Mouse (Mus musculus) leukemia stem cell, adult 10-12 weeks (primary cell): ENCODE measurements around the gene Zfp772. TPM values are rescaled to one million over a fixed set of nuclear protein-coding genes. Genes with fewer than 3 reads are reported as not detected.

ENCODE experiments used
- polyA plus RNA-seq: library from polyadenylated mRNA; stranded (reverse); fragments of >175 nt; gene quantifications from 2 replicates; pipeline ENCODE4 v1.2.3, GENCODE M21; 2012; ENCODE audit warnings: low replicate concordance

Gene Zfp772
- polyA plus RNA-seq, result 0.11 TPM in 1 of 2 replicates, not detected in the other

GRCm38 (mm10) chr7:7209313-7210151, at the start of gene Zfp772:
Gene Zfp772, minus strand, starts transcription at chr7:7209998.

GRCm38 (mm10) chr7:7247228-7247627, 37.4 kb upstream of the Zfp772 start, which contains the start of gene Vmn2r29:
Gene Vmn2r29, minus strand, starts transcription at chr7:7247328.

DNA sequence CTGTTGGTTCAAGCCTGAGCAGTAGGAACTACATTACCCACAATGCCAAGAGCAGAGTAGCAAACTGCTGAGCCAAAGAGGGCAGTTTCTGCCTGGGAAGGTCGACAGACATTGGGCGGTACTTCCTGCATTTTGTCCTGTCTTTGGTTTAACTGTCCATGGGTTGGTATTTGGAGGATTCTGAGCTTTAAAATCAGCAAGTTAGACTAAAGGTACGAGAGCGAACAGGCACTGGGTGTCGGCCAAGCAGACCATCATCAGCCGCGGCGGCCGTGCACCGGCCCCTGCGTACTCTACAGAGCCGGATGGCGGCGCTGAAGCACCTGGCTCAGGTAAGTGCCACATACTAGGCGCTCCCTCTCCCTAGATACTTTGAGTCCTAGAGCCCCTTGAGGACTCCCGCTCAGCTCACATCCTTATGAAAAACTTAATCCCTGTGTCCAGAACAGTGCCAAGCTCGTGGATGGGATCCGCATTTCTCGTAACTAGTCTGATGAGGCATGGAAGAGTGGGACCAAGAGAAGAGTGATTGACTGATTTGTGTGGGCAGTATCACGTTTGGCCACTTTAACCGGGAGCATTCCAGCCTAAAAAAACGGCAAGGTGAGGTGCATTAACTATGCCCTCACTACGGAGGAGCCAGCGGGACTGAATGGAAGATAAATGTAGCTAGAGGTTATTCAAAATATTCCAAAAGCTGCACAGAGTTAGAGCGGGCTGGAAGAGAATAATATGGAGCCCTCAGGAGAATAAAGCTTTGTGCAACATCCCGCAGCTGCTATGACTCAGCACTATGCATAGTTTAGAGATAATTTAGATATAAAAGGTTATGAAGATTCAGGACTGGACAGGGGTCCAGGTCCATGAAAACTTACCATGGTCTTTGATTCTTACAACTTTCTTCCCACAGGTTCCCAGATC, 38.3 kb downstream of the Zfp772 start, which contains the start of gene Zfp418:
Zfp418 (plus strand) TSS at position 104 of the 921 bp plus-strand sequence.

Other genes with a start within 250 kb of the Zfp772 start
- not detected in 2 replicates for gene Aurkc, start 214.7 kb downstream of the Zfp772 start, polyA plus RNA-seq
- gene Zfp954, start 88.5 kb downstream of the Zfp772 start, polyA plus RNA-seq, result 2.1 and 2.8 TPM in 2 replicates
- not detected in 2 replicates for gene Zfp773, start 73.2 kb downstream of the Zfp772 start, polyA plus RNA-seq
- 0.06 TPM in 2 replicates for gene Zfp418, start 38.7 kb downstream of the Zfp772 start, polyA plus RNA-seq
- not detected in 2 replicates for gene Vmn2r29, start 37.3 kb upstream of the Zfp772 start, polyA plus RNA-seq
- gene Gm45844, start 68.3 kb upstream of the Zfp772 start, polyA plus RNA-seq, result 0.07 TPM in 1 of 2 replicates, not detected in the other
- 3.3 and 7.6 TPM in 2 replicates for gene Clcn4, start 90.9 kb upstream of the Zfp772 start, polyA plus RNA-seq
- gene Vmn2r30, start 127.6 kb upstream of the Zfp772 start, polyA plus RNA-seq, result 0.07 TPM in 1 of 2 replicates, not detected in the other
- 0.40 TPM in 1 of 2 replicates, not detected in the other for gene Gm45783, start 164.6 kb upstream of the Zfp772 start, polyA plus RNA-seq
- 0.02 TPM in 1 of 2 replicates, not detected in the other for gene Vmn2r31, start 189.7 kb upstream of the Zfp772 start, polyA plus RNA-seq